Mouse (Mus musculus) limb, embryonic 15.5 days (tissue): ENCODE data around the gene Zscan22. TPM values are rescaled to one million over a fixed set of nuclear protein-coding genes. Genes with fewer than 3 reads are reported as not detected.
"Not testable (repeated sequence)": the region's sequence is repeated elsewhere in the genome, so short reads cannot be mapped to it uniquely, and the experiment has no call there.

Experiments used
- ATAC-seq: fragments of 200-750 bp; cut with Nextera tagmentation; 2 replicates; pipeline ENCODE4 v1.8.0; 2017; ENCODE audit warnings: low read depth, moderate TSS enrichment; ENCODE audit not compliant: insufficient number of reproducible peaks, low FRiP score, low TSS enrichment
- H3K27ac ChIP-seq: fragments of 300-500 bp; sonication (generic); 2 replicates; pipeline ENCODE4 v1.5.1; 2015; ENCODE audit warnings: moderate library complexity, mild to moderate bottlenecking, inconsistent platforms
- H3K27me3 ChIP-seq: fragments of 300-500 bp; sonication (generic); 2 replicates; pipeline ENCODE4 v1.6.1; 2015; ENCODE audit warnings: inconsistent platforms
- H3K36me3 ChIP-seq: fragments of 300-500 bp; sonication (generic); 2 replicates; pipeline ENCODE4 v1.6.1; 2015; ENCODE audit warnings: inconsistent platforms
- H3K4me1 ChIP-seq: fragments of 300-500 bp; sonication (generic); 2 replicates; pipeline ENCODE4 v1.6.1; 2015; ENCODE audit warnings: inconsistent platforms
- H3K4me2 ChIP-seq: fragments of 300-500 bp; sonication (generic); 2 replicates; pipeline ENCODE4 v1.6.1; 2015; ENCODE audit warnings: mild to moderate bottlenecking, inconsistent platforms
- H3K4me3 ChIP-seq: fragments of 300-500 bp; sonication (generic); 2 replicates; pipeline ENCODE4 v1.5.1; 2015; ENCODE audit warnings: mild to moderate bottlenecking, inconsistent platforms
- H3K9ac ChIP-seq: fragments of 300-500 bp; sonication (generic); 2 replicates; pipeline ENCODE4 v1.6.1; 2015; ENCODE audit warnings: inconsistent platforms
- H3K9me3 ChIP-seq: fragments of 300-500 bp; sonication (generic); 2 replicates; pipeline ENCODE4 v1.6.1; 2016; ENCODE audit warnings: inconsistent platforms
- WGBS: fragments of 180-500 bp; shearing (Covaris S2); methylation state at CpG from one replicate; pipeline ENCODE4 v1.1.7; 2015; 5-methylcytosine and 5-hydroxymethylcytosine counted together
- polyA plus RNA-seq: library from polyadenylated mRNA; unstranded; fragments of >200 nt; fragmentation: Nextera tagmentation; extraction: Ambion mirVana; gene quantifications from 2 replicates; pipeline ENCODE4 v1.2.1, GENCODE M21; 2015

Zscan22 gene
- polyA plus RNA-seq, 1 experiment from 2014 or later, result 17.7 TPM

GRCm38 (mm10) chr7:12905146-12905545, 7.5 kb downstream of the Zscan22 start:
- WGBS, result 96% methylated on average over 1 of the region's 1 CpGs
- H3K9ac ChIP-seq, result no peak overlapping the region
- H3K4me1 ChIP-seq, result peaks cover 6% of the 10 kb centered on the region; the same call in 1 of the 2 replicates
- no peak for ATAC-seq
- no peaks in the 10 kb centered on the region for H3K9me3 ChIP-seq
- no peak overlapping the region for H3K4me3 ChIP-seq
- H3K27ac ChIP-seq, result no peak overlapping the region
- H3K4me2 ChIP-seq, result no peak overlapping the region
- H3K36me3 ChIP-seq, result peaks cover 62% of the 10 kb centered on the region
- H3K27me3 ChIP-seq, result no peaks in the 10 kb centered on the region

GRCm38 (mm10) chr7:12909498-12909962, 11.9 kb downstream of the Zscan22 start:
- ATAC-seq, result no peak
- Histone ChIP-seq H3K36me3 (peaks cover 43% of the 10 kb centered on the region), H3K27ac (peak overlapping the region; percentile 90), H3K4me1 (peaks cover 6% of the 10 kb centered on the region; the same call in 1 of the 2 replicates), H3K27me3 (no peaks in the 10 kb centered on the region), H3K9me3 (no peaks in the 10 kb centered on the region), H3K4me3 (peak overlapping the region; percentile 47), H3K9ac (no peak overlapping the region), H3K4me2 (peak overlapping the region; percentile 55)
- 45% methylated on average over 7 of the region's 7 CpGs for WGBS

GRCm38 (mm10) chr7:12910181-12910668, 12.6 kb downstream of the Zscan22 start:
- Histone ChIP-seq H3K4me3 (peak overlapping the region; percentile 47), H3K27me3 (no peaks in the 10 kb centered on the region), H3K4me2 (peak overlapping the region; percentile 55), H3K27ac (peak overlapping the region; percentile 90), H3K4me1 (peaks cover 6% of the 10 kb centered on the region; the same call in 1 of the 2 replicates), H3K9ac (peak overlapping the region; percentile 34), H3K9me3 (no peaks in the 10 kb centered on the region), H3K36me3 (peaks cover 36% of the 10 kb centered on the region)
- ATAC-seq, result peak; percentile 68; the same call in 1 of the 2 replicates
- WGBS, result 10% methylated on average over 19 of the region's 19 CpGs

- no peak overlapping the region for H3K27ac ChIP-seq
- no peaks in the 10 kb centered on the region for H3K9me3 ChIP-seq
- ATAC-seq, result no peak
- H3K4me2 ChIP-seq, result no peak overlapping the region
- no peak overlapping the region for H3K4me3 ChIP-seq
- no peak overlapping the region for H3K9ac ChIP-seq
- no peaks in the 10 kb centered on the region for H3K27me3 ChIP-seq
- H3K36me3 ChIP-seq, result peaks cover 4% of the 10 kb centered on the region
- peaks cover 6% of the 10 kb centered on the region; the same call in 1 of the 2 replicates for H3K4me1 ChIP-seq
Measured at GRCm38 (mm10) chr7:12913556-12913955, 15.9 kb downstream of the Zscan22 start.

GRCm38 (mm10) chr7:12920495-12920894, 22.9 kb downstream of the Zscan22 start:
- H3K9ac ChIP-seq, H3K4me3 ChIP-seq, H3K9me3 ChIP-seq, H3K27me3 ChIP-seq, ATAC-seq, H3K27ac ChIP-seq, H3K4me2 ChIP-seq: not testable (repeated sequence)
- H3K4me1 ChIP-seq, result peaks cover 19% of the 10 kb centered on the region
- whole genome bisulfite sequencing, result 81% methylated on average over 7 of the region's 8 CpGs
- peaks cover 24% of the 10 kb centered on the region for H3K36me3 ChIP-seq

GRCm38 (mm10) chr7:12921318-12921704, 23.7 kb downstream of the Zscan22 start:
- peaks cover 15% of the 10 kb centered on the region; the same call in 1 of the 2 replicates for H3K27me3 ChIP-seq
- H3K4me3 ChIP-seq, result peak overlapping the region; percentile 93
- WGBS, result 2% methylated on average over 3 of the region's 3 CpGs
- ATAC-seq, result no peak
- peaks cover 22% of the 10 kb centered on the region for H3K4me1 ChIP-seq
- peak overlapping the region; percentile 79 for H3K9ac ChIP-seq
- H3K4me2 ChIP-seq, result peak overlapping the region; percentile 70
- H3K9me3 ChIP-seq, result no peaks in the 10 kb centered on the region
- peaks cover 32% of the 10 kb centered on the region for H3K36me3 ChIP-seq
- peak overlapping the region; percentile 98 for H3K27ac ChIP-seq

GRCm38 (mm10) chr7:12921705-12922465, 24.3 kb downstream of the Zscan22 start, which contains the start of gene Rps5:
Gene Rps5, plus strand, starts transcription at chr7:12922290.
- peak; percentile 98 for ATAC-seq
- H3K9ac ChIP-seq, result peak within 1 kb of the TSS; percentile 92
- WGBS, result under 1% methylated on average over 55 of the region's 55 CpGs
- H3K9me3 ChIP-seq, result no peaks in the 10 kb centered on the region
- peak within 1 kb of the TSS; percentile 98 for H3K27ac ChIP-seq
- H3K4me2 ChIP-seq, result peak within 1 kb of the TSS; percentile 82
- H3K36me3 ChIP-seq, result peaks cover 38% of the 10 kb centered on the region
- peaks cover 18% of the 10 kb centered on the region; the same call in 1 of the 2 replicates for H3K27me3 ChIP-seq
- peak within 1 kb of the TSS; percentile 93 for H3K4me3 ChIP-seq
- peaks cover 25% of the 10 kb centered on the region for H3K4me1 ChIP-seq

GRCm38 (mm10) chr7:12922729-12923128, 25.1 kb downstream of the Zscan22 start:
- peak overlapping the region; percentile 75; the same call in 1 of the 2 replicates for H3K27ac ChIP-seq
- peaks cover 33% of the 10 kb centered on the region for H3K4me1 ChIP-seq
- H3K27me3 ChIP-seq, result peaks cover 26% of the 10 kb centered on the region; the same call in 1 of the 2 replicates
- H3K9me3 ChIP-seq, result no peaks in the 10 kb centered on the region
- H3K9ac ChIP-seq, result peak overlapping the region; percentile 92
- peak overlapping the region; percentile 93 for H3K4me3 ChIP-seq
- H3K4me2 ChIP-seq, result peak overlapping the region; percentile 82
- 3% methylated on average over 8 of the region's 8 CpGs for WGBS
- ATAC-seq, result no peak
- H3K36me3 ChIP-seq, result peaks cover 42% of the 10 kb centered on the region

GRCm38 (mm10) chr7:12926316-12926715, 28.7 kb downstream of the Zscan22 start:
- Histone ChIP-seq H3K9ac (no peak overlapping the region), H3K9me3 (no peaks in the 10 kb centered on the region), H3K4me3 (no peak overlapping the region), H3K27me3 (peaks cover 41% of the 10 kb centered on the region; the same call in 1 of the 2 replicates), H3K27ac (no peak overlapping the region), H3K36me3 (peaks cover 42% of the 10 kb centered on the region), H3K4me1 (peaks cover 41% of the 10 kb centered on the region), H3K4me2 (no peak overlapping the region)
- 82% methylated on average over 7 of the region's 7 CpGs for WGBS
- ATAC-seq, result no peak

GRCm38 (mm10) chr7:12927191-12927680, 29.6 kb downstream of the Zscan22 start, which contains the start of gene Rnf225:
Gene Rnf225, plus strand, starts transcription at chr7:12927416.
- Histone ChIP-seq H3K9me3 (no peaks in the 10 kb centered on the region), H3K27ac (no peak within 1 kb of the TSS), H3K4me3 (peak within 1 kb of the TSS; percentile 38), H3K36me3 (peaks cover 42% of the 10 kb centered on the region), H3K27me3 (peaks cover 41% of the 10 kb centered on the region; the same call in 1 of the 2 replicates), H3K9ac (peak within 1 kb of the TSS; percentile 35; the same call in 1 of the 2 replicates), H3K4me2 (peak within 1 kb of the TSS; percentile 66), H3K4me1 (peaks cover 41% of the 10 kb centered on the region)
- WGBS, result 18% methylated on average over 8 of the region's 8 CpGs
- peak; percentile 27; the same call in 1 of the 2 replicates for ATAC-seq

GRCm38 (mm10) chr7:12927693-12928589, 30.3 kb downstream of the Zscan22 start:
- no peak overlapping the region for H3K27ac ChIP-seq
- peaks cover 41% of the 10 kb centered on the region; the same call in 1 of the 2 replicates for H3K27me3 ChIP-seq
- 4% methylated on average over 65 of the region's 65 CpGs for WGBS
- peaks cover 42% of the 10 kb centered on the region for H3K36me3 ChIP-seq
- peak overlapping the region; percentile 66 for H3K4me2 ChIP-seq
- peak overlapping the region; percentile 38 for H3K4me3 ChIP-seq
- peak overlapping the region; percentile 35; the same call in 1 of the 2 replicates for H3K9ac ChIP-seq
- ATAC-seq, result 0 out of 2 replicates have a peak, but pooled peaks have one; percentile 27
- no peaks in the 10 kb centered on the region for H3K9me3 ChIP-seq
- H3K4me1 ChIP-seq, result peaks cover 38% of the 10 kb centered on the region
